Mouse (Mus musculus) liver, embryonic 16.5 days (tissue): ENCODE measurements around the gene Irak2. TPM values are rescaled to one million over a fixed set of nuclear protein-coding genes. Genes with fewer than 3 reads are reported as not detected.
"Not testable (repeated sequence)": the region's sequence is repeated elsewhere in the genome, so short reads cannot be mapped to it uniquely, and the experiment has no call there.

Experiments used
- ATAC-seq: fragments of 200-750 bp; cut with Nextera tagmentation; 2 replicates; pipeline ENCODE4 v1.8.0; 2017; ENCODE audit warnings: low read depth, mild to moderate bottlenecking, moderate number of reproducible peaks, moderate library complexity
- H3K27ac ChIP-seq: fragments of 300-500 bp; sonication (generic); 2 replicates; pipeline ENCODE4 v1.5.1; 2014; ENCODE audit warnings: mild to moderate bottlenecking, low read length
- H3K27me3 ChIP-seq: fragments of 300-500 bp; sonication (generic); 2 replicates; pipeline ENCODE4 v1.6.1; 2014; ENCODE audit warnings: low read depth, low read length, mixed read lengths; ENCODE audit not compliant: control insufficient read depth, insufficient read depth
- H3K36me3 ChIP-seq: fragments of 300-500 bp; sonication (generic); 2 replicates; pipeline ENCODE4 v1.6.1; 2014; ENCODE audit warnings: mild to moderate bottlenecking; ENCODE audit not compliant: control insufficient read depth, insufficient read depth
- H3K4me1 ChIP-seq: fragments of 300-500 bp; sonication (generic); 2 replicates; pipeline ENCODE4 v1.6.1; 2014; ENCODE audit warnings: low read depth, low read length, mixed read lengths; ENCODE audit not compliant: control insufficient read depth
- H3K4me2 ChIP-seq: fragments of 300-500 bp; sonication (generic); 2 replicates; pipeline ENCODE4 v1.6.1; 2014; ENCODE audit warnings: low read depth, low read length, mixed read lengths
- H3K4me3 ChIP-seq: fragments of 300-500 bp; sonication (generic); 2 replicates; pipeline ENCODE4 v1.5.1; 2014; ENCODE audit warnings: low read depth, mild to moderate bottlenecking, low read length
- H3K9ac ChIP-seq: fragments of 300-500 bp; sonication (generic); 2 replicates; pipeline ENCODE4 v1.6.1; 2014; ENCODE audit warnings: low read depth, low read length
- H3K9me3 ChIP-seq: fragments of 300-500 bp; sonication (generic); replicated peaks from 2 replicates; pipeline ENCODE4 v1.6.1; 2016; ENCODE audit warnings: low read length; ENCODE audit not compliant: control insufficient read depth
- WGBS: fragments of 180-500 bp; shearing (Covaris S2); extraction: QIAGEN DNeasy Blood & Tissue Kit; methylation state at CpG from one replicate; pipeline ENCODE4 v1.1.7; 2014; ENCODE audit not compliant: insufficient replicate concordance; 5-methylcytosine and 5-hydroxymethylcytosine counted together
- polyA plus RNA-seq: library from polyadenylated mRNA; unstranded; fragments of >200 nt; fragmentation: Nextera tagmentation; extraction: Ambion mirVana; gene quantifications from 2 replicates; pipeline ENCODE4 v1.2.1, GENCODE M21; 2015

Irak2 gene
- polyA plus RNA-seq, 1 experiment from 2014 or later: 13.2 TPM

GRCm38 (mm10) chr6:113693377-113693776, 55.1 kb downstream of the Irak2 start:
- no peaks in the 10 kb centered on the region for H3K9me3 ChIP-seq
- 0 out of 2 replicates have a peak overlapping the region, but pooled peaks have one; percentile 19 for H3K27ac ChIP-seq
- ATAC-seq: no peak
- peaks cover 71% of the 10 kb centered on the region for H3K4me1 ChIP-seq
- no peak overlapping the region for H3K9ac ChIP-seq
- peaks cover 12% of the 10 kb centered on the region for H3K36me3 ChIP-seq
- no peaks in the 10 kb centered on the region for H3K27me3 ChIP-seq
- H3K4me2 ChIP-seq: peak overlapping the region; percentile 77
- H3K4me3 ChIP-seq: 0 out of 2 replicates have a peak overlapping the region, but pooled peaks have one; percentile 4
- WGBS: 53% methylated on average over 5 of the region's 5 CpGs

- Histone ChIP-seq H3K36me3 (peaks cover 12% of the 10 kb centered on the region), H3K4me3 (no peak overlapping the region), H3K27ac (peak overlapping the region; percentile 98), H3K4me1 (peaks cover 67% of the 10 kb centered on the region), H3K4me2 (peak overlapping the region; percentile 79), H3K27me3 (no peaks in the 10 kb centered on the region), H3K9me3 (no peaks in the 10 kb centered on the region), H3K9ac (no peak overlapping the region; the same call in 1 of the 2 replicates)
- no peak for ATAC-seq
- 18% methylated on average over 1 of the region's 1 CpGs for WGBS
Observed at GRCm38 (mm10) chr6:113695203-113695602, 56.9 kb downstream of the Irak2 start.

- no peaks in the 10 kb centered on the region for H3K9me3 ChIP-seq
- peak overlapping the region; percentile 98 for H3K27ac ChIP-seq
- H3K27me3 ChIP-seq: no peaks in the 10 kb centered on the region
- peak overlapping the region; percentile 54 for H3K9ac ChIP-seq
- H3K4me2 ChIP-seq: peak overlapping the region; percentile 79
- peaks cover 15% of the 10 kb centered on the region for H3K36me3 ChIP-seq
- ATAC-seq: no peak
- H3K4me1 ChIP-seq: peaks cover 64% of the 10 kb centered on the region
- H3K4me3 ChIP-seq: peak overlapping the region; percentile 91
- 30% methylated on average over 4 of the region's 4 CpGs for WGBS
Observed at GRCm38 (mm10) chr6:113695766-113696355, 57.6 kb downstream of the Irak2 start.

- Histone ChIP-seq H3K27ac (peak within 1 kb of the TSS; percentile 98), H3K4me2 (peak within 1 kb of the TSS; percentile 96), H3K27me3 (no peaks in the 10 kb centered on the region), H3K9ac (peak within 1 kb of the TSS; percentile 95), H3K4me1 (peaks cover 57% of the 10 kb centered on the region), H3K36me3 (peaks cover 15% of the 10 kb centered on the region), H3K9me3 (no peaks in the 10 kb centered on the region), H3K4me3 (peak within 1 kb of the TSS; percentile 91)
- peak; percentile 95 for ATAC-seq
- 0% methylated on average over 57 of the region's 58 CpGs for WGBS
Observed at GRCm38 (mm10) chr6:113696582-113697221, 58.4 kb downstream of the Irak2 start, which contains the start of gene Tatdn2. TSS of gene Tatdn2 (plus strand) at chr6:113697050.

- H3K4me2 ChIP-seq: peak overlapping the region; percentile 96
- 0% methylated on average over 104 of the region's 113 CpGs for WGBS
- no peaks in the 10 kb centered on the region for H3K9me3 ChIP-seq
- no peak for ATAC-seq
- peak overlapping the region; percentile 91 for H3K4me3 ChIP-seq
- H3K4me1 ChIP-seq: peaks cover 50% of the 10 kb centered on the region
- H3K27ac ChIP-seq: peak overlapping the region; percentile 98
- peak overlapping the region; percentile 95 for H3K9ac ChIP-seq
- H3K27me3 ChIP-seq: no peaks in the 10 kb centered on the region
- peaks cover 23% of the 10 kb centered on the region for H3K36me3 ChIP-seq
Observed at GRCm38 (mm10) chr6:113697222-113698205, 59.2 kb downstream of the Irak2 start.

GRCm38 (mm10) chr6:113712718-113713117, 74.5 kb downstream of the Irak2 start:
- Histone ChIP-seq H3K4me3 (no peak overlapping the region), H3K27ac (no peak overlapping the region), H3K9ac (no peak overlapping the region), H3K4me1 (peaks cover 10% of the 10 kb centered on the region), H3K27me3 (no peaks in the 10 kb centered on the region), H3K9me3 (no peaks in the 10 kb centered on the region), H3K36me3 (peaks cover 86% of the 10 kb centered on the region), H3K4me2 (no peak overlapping the region)
- 87% methylated on average over 3 of the region's 3 CpGs for WGBS
- ATAC-seq: no peak

GRCm38 (mm10) chr6:113713389-113713788, 75.1 kb downstream of the Irak2 start:
- 90% methylated on average over 5 of the region's 5 CpGs for WGBS
- not testable (repeated sequence) for H3K27me3 ChIP-seq, H3K9ac ChIP-seq, H3K9me3 ChIP-seq, ATAC-seq, H3K27ac ChIP-seq, H3K4me2 ChIP-seq, H3K4me3 ChIP-seq
- Histone ChIP-seq H3K4me1 (peaks cover 10% of the 10 kb centered on the region), H3K36me3 (peaks cover 79% of the 10 kb centered on the region)

- Histone ChIP-seq H3K9me3 (no peaks in the 10 kb centered on the region), H3K4me1 (peaks cover 10% of the 10 kb centered on the region), H3K9ac (no peak overlapping the region), H3K4me3 (no peak overlapping the region), H3K27ac (no peak overlapping the region), H3K36me3 (peaks cover 70% of the 10 kb centered on the region), H3K27me3 (no peaks in the 10 kb centered on the region), H3K4me2 (no peak overlapping the region)
- WGBS: 74% methylated on average over 2 of the region's 2 CpGs
- no peak for ATAC-seq
Observed at GRCm38 (mm10) chr6:113714276-113714675, 76.0 kb downstream of the Irak2 start.
